Mouse (Mus musculus): Measurements from ENCODE around the gene Krt83. TPM values are rescaled to one million over a fixed set of nuclear protein-coding genes. Genes with fewer than 3 reads are reported as not detected.

Krt83 gene
- polyA plus RNA-seq, 1 experiment from 2014 or later, result not detected

- DNase-seq (ENCODE audit: low spot score) (no peak), ATAC-seq (replicated peaks; ENCODE audit: low FRiP score) (no peak)
- Histone ChIP-seq H3K27me3 (replicated peaks; ENCODE audit: control insufficient read depth, insufficient read depth, low read length) (peaks cover 36% of the 10 kb centered on the region), H3K4me1 (replicated peaks; ENCODE audit: control insufficient read depth, insufficient read depth, low read length) (no peaks in the 10 kb centered on the region), H3K36me3 (ENCODE audit: control insufficient read depth, insufficient read depth, low read length) (no peaks in the 10 kb centered on the region), H3K9ac (ENCODE audit: low read depth, low read length) (no peak overlapping the region), H3K9me3 (ENCODE audit: control insufficient read depth, low read length) (no peaks in the 10 kb centered on the region), H3K27ac (ENCODE audit: low read depth, low read length) (no peak overlapping the region), H3K4me2 (no peak overlapping the region), H3K4me3 (ENCODE audit: low read depth, low read length) (no peak overlapping the region)
- 75% methylated on average over 7 of the region's 7 CpGs for WGBS
These were observed 54.7 kb downstream of the Krt83 start for GRCm38 (mm10) chr15:101436611-101437010.

Other genes starting within 250 kb of the Krt83 start
- gene Nr4a1, start 237.2 kb downstream of the Krt83 start, polyA plus RNA-seq (2014; fragmentation: Nextera tagmentation; extraction: Ambion mirVana), result 1.8 and 2.4 TPM in 2 replicates
- gene Atg101, start 207.2 kb downstream of the Krt83 start, polyA plus RNA-seq (2014; fragmentation: Nextera tagmentation; extraction: Ambion mirVana), result 52.6 and 54.9 TPM in 2 replicates
- gene 6030408B16Rik, start 198.3 kb downstream of the Krt83 start, polyA plus RNA-seq (2014; fragmentation: Nextera tagmentation; extraction: Ambion mirVana), result 0.58 and 0.94 TPM in 2 replicates
- gene Krt80, start 121.3 kb downstream of the Krt83 start, polyA plus RNA-seq (2014; fragmentation: Nextera tagmentation; extraction: Ambion mirVana), result 0.23 TPM in 1 of 2 replicates, not detected in the other
- 13.3 and 13.9 TPM in 2 replicates for gene Krt7, start 80.5 kb downstream of the Krt83 start, polyA plus RNA-seq (2014; fragmentation: Nextera tagmentation; extraction: Ambion mirVana)
- gene Krt87, start 52.7 kb downstream of the Krt83 start, polyA plus RNA-seq (2014; fragmentation: Nextera tagmentation; extraction: Ambion mirVana), result not detected in 2 replicates
- gene Krt88, start 43.8 kb downstream of the Krt83 start, polyA plus RNA-seq (2014; fragmentation: Nextera tagmentation; extraction: Ambion mirVana), result not detected in 2 replicates
- gene Krt81, start 27.8 kb downstream of the Krt83 start, polyA plus RNA-seq (2014; fragmentation: Nextera tagmentation; extraction: Ambion mirVana), result not detected in 2 replicates
- gene Krt86, start 18.0 kb downstream of the Krt83 start, polyA plus RNA-seq (2014; fragmentation: Nextera tagmentation; extraction: Ambion mirVana), result not detected in 2 replicates
- not detected in 2 replicates for gene Gm49425, start 25.7 kb upstream of the Krt83 start, polyA plus RNA-seq (2014; fragmentation: Nextera tagmentation; extraction: Ambion mirVana)
- not detected in 2 replicates for gene Krt84, start 41.3 kb upstream of the Krt83 start, polyA plus RNA-seq (2014; fragmentation: Nextera tagmentation; extraction: Ambion mirVana)
- gene Krt82, start 59.2 kb upstream of the Krt83 start, polyA plus RNA-seq (2014; fragmentation: Nextera tagmentation; extraction: Ambion mirVana), result not detected in 2 replicates
- gene Krt90, start 71.4 kb upstream of the Krt83 start, polyA plus RNA-seq (2014; fragmentation: Nextera tagmentation; extraction: Ambion mirVana), result 0.06 and 0.08 TPM in 2 replicates
- gene Krt75, start 82.4 kb upstream of the Krt83 start, polyA plus RNA-seq (2014; fragmentation: Nextera tagmentation; extraction: Ambion mirVana), result not detected in 2 replicates
- not detected in 2 replicates for gene Gm5414, start 136.7 kb upstream of the Krt83 start, polyA plus RNA-seq (2014; fragmentation: Nextera tagmentation; extraction: Ambion mirVana)
- not detected in 2 replicates for gene Gm5478, start 155.9 kb upstream of the Krt83 start, polyA plus RNA-seq (2014; fragmentation: Nextera tagmentation; extraction: Ambion mirVana)
- not detected in 2 replicates for gene Krt6b, start 188.8 kb upstream of the Krt83 start, polyA plus RNA-seq (2014; fragmentation: Nextera tagmentation; extraction: Ambion mirVana)
- gene Krt6a, start 202.8 kb upstream of the Krt83 start, polyA plus RNA-seq (2014; fragmentation: Nextera tagmentation; extraction: Ambion mirVana), result not detected in 2 replicates
- gene Krt5, start 221.4 kb upstream of the Krt83 start, polyA plus RNA-seq (2014; fragmentation: Nextera tagmentation; extraction: Ambion mirVana), result 0.48 and 0.63 TPM in 2 replicates

Data from liver, embryonic 11.5 days (tissue).